Mouse (Mus musculus) liver, embryonic 16.5 days (tissue): Measurements from ENCODE around the gene Efna3. TPM values are rescaled to one million over a fixed set of nuclear protein-coding genes. Genes with fewer than 3 reads are reported as not detected.

ENCODE experiments used
- ATAC-seq: fragments of 200-750 bp; cut with Nextera tagmentation; 2 replicates; pipeline ENCODE4 v1.8.0; 2017; ENCODE audit warnings: low read depth, mild to moderate bottlenecking, moderate number of reproducible peaks, moderate library complexity
- H3K27ac ChIP-seq: fragments of 300-500 bp; sonication (generic); 2 replicates; pipeline ENCODE4 v1.5.1; 2014; ENCODE audit warnings: mild to moderate bottlenecking, low read length
- H3K27me3 ChIP-seq: fragments of 300-500 bp; sonication (generic); 2 replicates; pipeline ENCODE4 v1.6.1; 2014; ENCODE audit warnings: low read depth, low read length, mixed read lengths; ENCODE audit not compliant: control insufficient read depth, insufficient read depth
- H3K36me3 ChIP-seq: fragments of 300-500 bp; sonication (generic); 2 replicates; pipeline ENCODE4 v1.6.1; 2014; ENCODE audit warnings: mild to moderate bottlenecking; ENCODE audit not compliant: control insufficient read depth, insufficient read depth
- H3K4me1 ChIP-seq: fragments of 300-500 bp; sonication (generic); 2 replicates; pipeline ENCODE4 v1.6.1; 2014; ENCODE audit warnings: low read depth, low read length, mixed read lengths; ENCODE audit not compliant: control insufficient read depth
- H3K4me2 ChIP-seq: fragments of 300-500 bp; sonication (generic); 2 replicates; pipeline ENCODE4 v1.6.1; 2014; ENCODE audit warnings: low read depth, low read length, mixed read lengths
- H3K4me3 ChIP-seq: fragments of 300-500 bp; sonication (generic); 2 replicates; pipeline ENCODE4 v1.5.1; 2014; ENCODE audit warnings: low read depth, mild to moderate bottlenecking, low read length
- H3K9ac ChIP-seq: fragments of 300-500 bp; sonication (generic); 2 replicates; pipeline ENCODE4 v1.6.1; 2014; ENCODE audit warnings: low read depth, low read length
- H3K9me3 ChIP-seq: fragments of 300-500 bp; sonication (generic); replicated peaks from 2 replicates; pipeline ENCODE4 v1.6.1; 2016; ENCODE audit warnings: low read length; ENCODE audit not compliant: control insufficient read depth
- WGBS: fragments of 180-500 bp; shearing (Covaris S2); extraction: QIAGEN DNeasy Blood & Tissue Kit; methylation state at CpG from one replicate; pipeline ENCODE4 v1.1.7; 2014; ENCODE audit not compliant: insufficient replicate concordance; 5-methylcytosine and 5-hydroxymethylcytosine counted together
- polyA plus RNA-seq: library from polyadenylated mRNA; unstranded; fragments of >200 nt; fragmentation: Nextera tagmentation; extraction: Ambion mirVana; gene quantifications from 2 replicates; pipeline ENCODE4 v1.2.1, GENCODE M21; 2015

Gene Efna3
- polyA plus RNA-seq, 1 experiment from 2014 or later = 0.94 TPM

DNA sequence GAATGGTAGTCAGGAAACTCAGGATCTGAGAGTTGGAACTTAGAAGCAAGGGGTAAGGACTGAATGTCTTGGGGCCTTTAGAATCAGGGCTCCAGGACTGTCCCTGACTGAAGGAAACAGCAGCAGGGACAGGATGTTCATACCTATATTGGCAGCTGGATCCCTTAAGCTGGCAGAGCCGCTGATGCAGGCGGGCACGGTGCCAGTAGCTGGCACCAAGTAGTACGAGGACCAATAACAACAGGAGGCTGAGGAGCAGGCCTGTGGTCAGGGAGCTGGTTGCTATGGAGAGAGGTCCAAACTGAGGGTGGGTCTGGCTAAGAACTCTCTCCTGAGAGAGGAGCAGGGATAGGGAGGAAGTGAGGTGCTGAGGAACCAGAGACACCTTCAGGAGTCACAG is 19.0 kb upstream of the Efna3 start:
- H3K9ac ChIP-seq = no peak overlapping the region
- 76% methylated on average over 4 of the region's 4 CpGs for WGBS
- H3K9me3 ChIP-seq = no peaks in the 10 kb centered on the region
- peaks cover 8% of the 10 kb centered on the region; the same call in 1 of the 2 replicates for H3K4me1 ChIP-seq
- H3K4me3 ChIP-seq = no peak overlapping the region
- no peaks in the 10 kb centered on the region for H3K36me3 ChIP-seq
- H3K27ac ChIP-seq = no peak overlapping the region
- no peak for ATAC-seq
- no peak overlapping the region for H3K4me2 ChIP-seq
- peaks cover 9% of the 10 kb centered on the region for H3K27me3 ChIP-seq

DNA sequence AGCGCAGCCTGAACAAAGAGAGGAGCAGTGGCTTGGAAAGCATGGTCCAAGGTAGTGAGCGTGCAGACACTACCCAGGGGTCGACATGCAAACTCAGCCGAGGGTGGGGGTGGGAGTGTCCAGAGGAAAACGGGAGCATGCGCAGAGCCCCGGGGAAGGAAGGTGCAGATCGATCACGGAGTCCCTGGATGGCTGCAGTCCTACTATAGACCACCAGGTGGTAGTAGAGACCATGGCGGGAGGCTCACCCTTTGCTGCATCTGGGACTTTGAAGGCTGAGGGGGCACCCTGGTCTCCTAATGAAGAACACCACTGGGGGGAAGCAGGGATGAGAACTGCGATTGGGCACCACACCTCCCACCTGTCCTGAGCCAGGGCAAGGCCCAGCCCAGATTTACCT is 17.7 kb upstream of the Efna3 start:
- peaks cover 12% of the 10 kb centered on the region for H3K27me3 ChIP-seq
- ATAC-seq = no peak
- H3K4me3 ChIP-seq = peak overlapping the region; percentile 32; the same call in 1 of the 2 replicates
- no peaks in the 10 kb centered on the region for H3K36me3 ChIP-seq
- no peak overlapping the region for H3K9ac ChIP-seq
- 8% methylated on average over 11 of the region's 11 CpGs for WGBS
- H3K27ac ChIP-seq = no peak overlapping the region
- H3K4me2 ChIP-seq = peak overlapping the region; percentile 38; the same call in 1 of the 2 replicates
- peaks cover 8% of the 10 kb centered on the region; the same call in 1 of the 2 replicates for H3K4me1 ChIP-seq
- H3K9me3 ChIP-seq = no peaks in the 10 kb centered on the region

DNA sequence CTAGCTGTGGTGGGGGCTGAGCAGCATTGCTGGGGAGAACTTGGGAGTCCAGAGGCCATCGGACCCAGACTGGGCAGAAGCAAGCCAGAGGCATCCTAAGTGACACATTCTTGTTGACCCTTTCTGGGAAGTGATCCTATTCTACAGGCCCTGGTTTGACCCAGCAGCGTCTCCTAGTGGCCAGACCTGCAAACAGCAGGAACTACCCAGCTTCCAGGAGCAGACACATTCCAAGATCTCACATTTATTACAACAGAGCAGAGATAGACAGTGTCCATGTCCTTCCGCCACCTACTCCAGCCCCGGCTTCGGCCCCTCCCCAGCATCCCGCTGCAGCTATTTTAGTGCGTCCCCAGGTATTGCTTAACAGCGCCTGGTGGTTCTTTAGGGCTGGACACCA is 16.7 kb upstream of the Efna3 start:
- 25% methylated on average over 8 of the region's 8 CpGs for WGBS

DNA sequence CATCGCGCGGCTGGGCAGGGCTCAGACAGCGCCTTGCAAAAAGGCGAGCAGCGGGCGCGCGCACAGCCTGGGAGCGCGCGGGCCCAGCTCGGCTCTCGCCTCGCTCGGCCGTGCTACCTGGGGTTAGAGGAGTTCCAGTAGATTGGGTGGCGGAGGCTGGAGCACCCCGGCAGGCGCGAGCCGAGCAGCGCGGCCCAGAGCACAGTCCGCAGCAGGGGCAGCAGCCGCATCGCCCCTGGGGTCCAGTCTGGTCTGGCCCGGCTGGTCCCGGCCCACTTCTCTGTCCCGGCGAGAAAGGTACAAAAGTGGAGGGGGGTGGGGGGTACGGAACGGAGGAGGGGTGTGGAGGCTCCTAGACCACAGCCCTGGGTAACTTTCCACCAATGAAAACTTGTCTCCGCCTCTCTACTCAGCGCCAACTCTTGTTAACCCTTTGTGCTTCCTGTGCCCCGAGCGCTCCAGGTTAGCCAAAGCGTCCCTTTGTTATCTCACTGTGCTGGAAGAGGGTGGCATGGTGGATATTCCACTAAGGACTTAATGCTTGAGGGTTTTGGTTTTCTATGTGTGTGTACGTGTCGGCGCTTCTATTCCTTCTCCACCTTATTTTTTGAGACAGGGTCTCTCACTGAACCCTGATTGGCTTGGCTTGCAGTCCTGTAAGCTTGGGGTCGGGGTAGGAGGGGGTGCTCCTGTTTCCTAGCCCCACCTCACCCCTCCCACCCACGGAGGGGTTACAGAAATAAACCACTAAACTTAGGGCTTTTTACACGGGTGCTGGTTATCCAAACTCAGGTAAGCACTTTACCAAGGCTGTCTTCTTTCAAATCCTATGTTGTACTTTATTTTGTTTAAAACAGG is 15.2 kb upstream of the Efna3 start, which contains the start of gene Efna4:
Efna4 (minus strand) TSS at position 308 of the 858 bp plus-strand sequence.
- Histone ChIP-seq H3K27ac (no peak within 1 kb of the TSS), H3K9me3 (no peaks in the 10 kb centered on the region), H3K4me3 (peak within 1 kb of the TSS; percentile 60), H3K4me2 (peak within 1 kb of the TSS; percentile 79), H3K27me3 (peaks cover 12% of the 10 kb centered on the region), H3K4me1 (peaks cover 8% of the 10 kb centered on the region; the same call in 1 of the 2 replicates), H3K36me3 (no peaks in the 10 kb centered on the region), H3K9ac (peak within 1 kb of the TSS; percentile 60)
- peak; percentile 68 for ATAC-seq
- 2% methylated on average over 44 of the region's 44 CpGs for whole genome bisulfite sequencing

More for the DNA sequence above, 16.7 kb upstream of the Efna3 start:
- no peak for ATAC-seq
- no peak overlapping the region for H3K9ac ChIP-seq
- no peaks in the 10 kb centered on the region for H3K36me3 ChIP-seq
- H3K27ac ChIP-seq = no peak overlapping the region
- no peak overlapping the region for H3K4me3 ChIP-seq
- no peak overlapping the region for H3K4me2 ChIP-seq
- H3K9me3 ChIP-seq = no peaks in the 10 kb centered on the region
- peaks cover 8% of the 10 kb centered on the region; the same call in 1 of the 2 replicates for H3K4me1 ChIP-seq
- peaks cover 12% of the 10 kb centered on the region for H3K27me3 ChIP-seq

DNA sequence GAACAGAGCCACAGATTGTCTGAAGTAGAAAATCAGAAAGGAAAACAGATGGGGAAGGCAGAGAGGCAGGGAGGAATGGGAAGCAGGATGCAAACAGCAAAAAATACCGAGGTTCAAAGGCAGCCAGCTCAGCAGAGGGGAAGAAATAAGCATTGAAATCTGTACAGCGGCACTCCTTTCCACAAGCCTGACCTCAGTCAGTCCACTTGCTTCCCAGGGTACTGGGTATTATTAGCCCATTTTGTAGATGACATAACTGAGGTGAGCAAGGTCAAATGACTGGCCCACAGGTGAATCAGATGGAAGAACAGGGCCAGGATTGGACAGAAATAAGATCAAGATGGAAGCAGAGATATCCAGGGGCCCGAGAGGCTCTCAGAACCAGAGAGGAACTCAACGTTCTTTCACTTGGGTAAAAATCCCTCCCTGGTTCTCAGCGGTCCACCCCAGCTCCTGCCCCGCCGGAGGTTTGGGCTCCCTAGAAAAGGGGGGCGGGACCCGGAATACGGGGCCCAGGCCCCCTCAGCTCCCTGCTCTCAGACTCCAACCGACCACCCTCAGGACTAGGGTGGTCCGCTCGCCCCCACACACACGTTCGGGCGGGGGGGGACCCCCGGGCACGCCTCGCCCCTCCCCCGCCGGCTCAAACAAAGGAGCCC is 14.4 kb upstream of the Efna3 start:
- 0 out of 2 replicates have a peak, but pooled peaks have one; percentile 2 for ATAC-seq
- peak overlapping the region; percentile 60 for H3K9ac ChIP-seq
- peak overlapping the region; percentile 60 for H3K4me3 ChIP-seq
- H3K36me3 ChIP-seq = no peaks in the 10 kb centered on the region
- WGBS = 3% methylated on average over 20 of the region's 21 CpGs
- no peak overlapping the region for H3K27ac ChIP-seq
- peak overlapping the region; percentile 79 for H3K4me2 ChIP-seq
- peaks cover 12% of the 10 kb centered on the region for H3K27me3 ChIP-seq
- peaks cover 8% of the 10 kb centered on the region; the same call in 1 of the 2 replicates for H3K4me1 ChIP-seq
- H3K9me3 ChIP-seq = no peaks in the 10 kb centered on the region

DNA sequence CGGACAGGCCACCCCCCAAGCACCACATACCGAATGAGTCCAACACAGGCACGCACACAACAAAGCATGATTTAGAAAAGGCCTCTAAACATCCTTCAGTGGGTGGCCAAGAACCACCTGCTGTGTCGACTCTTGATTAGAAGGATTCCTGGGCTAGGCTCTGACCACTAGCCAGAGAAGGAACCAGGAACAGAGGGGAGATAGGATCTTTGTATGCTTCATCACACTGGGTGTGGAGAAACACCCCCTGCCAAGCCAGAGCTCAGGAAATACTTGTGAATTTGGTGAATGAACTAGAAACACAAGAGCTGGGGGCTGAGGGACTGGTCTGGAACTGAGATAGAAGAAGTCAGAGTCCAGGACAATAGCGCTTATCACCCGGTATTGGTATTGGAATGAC is 13.8 kb upstream of the Efna3 start:
- Histone ChIP-seq H3K27me3 (peaks cover 17% of the 10 kb centered on the region), H3K9me3 (no peaks in the 10 kb centered on the region), H3K4me1 (peaks cover 8% of the 10 kb centered on the region; the same call in 1 of the 2 replicates), H3K9ac (no peak overlapping the region), H3K4me2 (no peak overlapping the region), H3K4me3 (no peak overlapping the region), H3K36me3 (no peaks in the 10 kb centered on the region), H3K27ac (no peak overlapping the region)
- no peak for ATAC-seq
- WGBS = 25% methylated on average over 6 of the region's 6 CpGs

DNA sequence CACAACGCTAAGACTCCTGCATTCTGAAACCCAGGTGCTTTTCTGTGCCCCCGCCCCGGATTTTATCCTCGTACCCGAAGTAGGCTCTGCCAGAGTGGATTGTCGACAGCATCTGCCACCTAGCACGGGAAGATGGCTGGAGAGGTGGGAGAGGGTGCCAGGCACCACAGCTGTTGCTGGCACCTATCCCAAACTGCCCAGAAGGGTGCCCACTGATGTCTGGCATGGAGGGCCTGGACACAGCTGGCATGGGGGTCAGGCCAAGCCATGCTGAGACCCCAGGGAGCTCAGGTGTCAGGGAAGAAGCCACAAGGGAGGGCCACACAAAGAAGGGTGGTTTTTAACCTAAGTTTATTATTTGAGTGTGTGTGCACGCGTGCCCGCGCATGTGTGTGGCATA is 10.3 kb upstream of the Efna3 start:
- Histone ChIP-seq H3K4me2 (no peak overlapping the region), H3K36me3 (no peaks in the 10 kb centered on the region), H3K27ac (no peak overlapping the region), H3K9me3 (no peaks in the 10 kb centered on the region), H3K4me3 (no peak overlapping the region), H3K9ac (no peak overlapping the region), H3K27me3 (peaks cover 35% of the 10 kb centered on the region), H3K4me1 (peaks cover 5% of the 10 kb centered on the region; the same call in 1 of the 2 replicates)
- ATAC-seq = no peak
- WGBS = 78% methylated on average over 11 of the region's 11 CpGs

DNA sequence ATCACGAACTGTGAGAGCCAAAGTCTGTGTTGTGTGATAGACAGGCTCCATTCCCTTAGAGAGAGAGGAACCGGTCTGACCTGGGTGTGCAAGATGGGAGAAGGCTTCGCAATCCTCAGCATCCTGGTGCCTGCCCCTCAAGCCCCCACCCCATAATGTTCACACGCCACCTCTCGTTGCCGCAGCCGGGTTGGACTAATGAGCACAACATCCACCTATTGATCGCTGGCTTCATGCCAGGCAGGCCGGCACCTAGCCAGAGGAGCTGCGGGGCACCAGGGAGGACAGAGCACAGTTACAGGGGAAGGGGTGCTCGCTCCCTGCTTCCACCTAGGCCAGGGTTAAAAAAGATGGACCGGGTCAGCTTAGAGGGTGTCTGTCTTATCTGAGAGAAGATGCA is 9.7 kb upstream of the Efna3 start:
- H3K4me2 ChIP-seq = no peak overlapping the region
- peaks cover 3% of the 10 kb centered on the region; the same call in 1 of the 2 replicates for H3K4me1 ChIP-seq
- H3K9me3 ChIP-seq = no peaks in the 10 kb centered on the region
- H3K4me3 ChIP-seq = no peak overlapping the region
- no peak overlapping the region for H3K9ac ChIP-seq
- H3K27ac ChIP-seq = no peak overlapping the region
- no peak for ATAC-seq
- no peaks in the 10 kb centered on the region for H3K36me3 ChIP-seq
- 53% methylated on average over 12 of the region's 12 CpGs for WGBS
- peaks cover 36% of the 10 kb centered on the region for H3K27me3 ChIP-seq
